Mouse (Mus musculus) heart, embryonic 12.5 days (tissue): ENCODE measurements at regions not wholly inside any gene's neighbourhood (a gene's known extent, or its start where the extent isn't known, plus 50 kb on each side); places are given as distances from the start of the nearest gene placed in this dataset.

Experiments
- ATAC-seq: fragments of 200-750 bp; cut with Nextera tagmentation; 2 replicates; pipeline ENCODE4 v1.8.0; 2017; ENCODE audit warnings: moderate TSS enrichment, moderate library complexity; ENCODE audit not compliant: insufficient number of reproducible peaks, low FRiP score
- H3K27ac ChIP-seq: fragments of 300-500 bp; sonication (generic); 2 replicates; pipeline ENCODE4 v1.5.1; 2016; ENCODE audit warnings: mild to moderate bottlenecking, moderate library complexity; ENCODE audit not compliant: poor library complexity, severe bottlenecking
- H3K27me3 ChIP-seq: fragments of 300-500 bp; sonication (generic); replicated peaks from 2 replicates; pipeline ENCODE4 v1.6.1; 2016; ENCODE audit warnings: mild to moderate bottlenecking, moderate library complexity
- H3K36me3 ChIP-seq: fragments of 300-500 bp; sonication (generic); 2 replicates; pipeline ENCODE4 v1.6.1; 2016; ENCODE audit warnings: mild to moderate bottlenecking, moderate library complexity
- H3K4me1 ChIP-seq: fragments of 300-500 bp; sonication (generic); replicated peaks from 2 replicates; pipeline ENCODE4 v1.6.1; 2016; ENCODE audit warnings: mild to moderate bottlenecking
- H3K4me2 ChIP-seq: fragments of 300-500 bp; sonication (generic); 2 replicates; pipeline ENCODE4 v1.6.1; 2016; ENCODE audit warnings: mild to moderate bottlenecking, moderate library complexity
- H3K4me3 ChIP-seq: fragments of 300-500 bp; sonication (generic); 2 replicates; pipeline ENCODE4 v1.5.1; 2016; ENCODE audit warnings: mild to moderate bottlenecking
- H3K9ac ChIP-seq: fragments of 300-500 bp; sonication (generic); 2 replicates; pipeline ENCODE4 v1.6.1; 2016; ENCODE audit warnings: mild to moderate bottlenecking, moderate library complexity
- H3K9me3 ChIP-seq: fragments of 300-500 bp; sonication (generic); replicated peaks from 2 replicates; pipeline ENCODE4 v1.6.1; 2016; ENCODE audit warnings: mild to moderate bottlenecking, moderate library complexity
- WGBS: fragments of 180-500 bp; shearing (Covaris S2); methylation state at CpG from one replicate; pipeline ENCODE4 v1.1.7; 2016; 5-methylcytosine and 5-hydroxymethylcytosine counted together

GRCm38 (mm10) chr2:95232135-95232772 is 794.3 kb upstream of the Api5 start:
- peak overlapping the region; percentile 67 for H3K4me2 ChIP-seq
- 6% methylated on average over 15 of the region's 15 CpGs for WGBS
- no peaks in the 10 kb centered on the region for H3K27me3 ChIP-seq
- H3K27ac ChIP-seq = no peak overlapping the region
- H3K4me3 ChIP-seq = peak overlapping the region; percentile 19
- no peaks in the 10 kb centered on the region for H3K36me3 ChIP-seq
- 0 out of 2 replicates have a peak, but pooled peaks cover 7% of the 10 kb centered on the region for H3K4me1 ChIP-seq
- ATAC-seq = peak; percentile 39; the same call in 1 of the 2 replicates
- no peaks in the 10 kb centered on the region for H3K9me3 ChIP-seq
- H3K9ac ChIP-seq = peak overlapping the region; percentile 66

GRCm38 (mm10) chr2:95231739-95232134 is 793.8 kb upstream of the Api5 start:
- H3K27ac ChIP-seq = no peak overlapping the region
- peak overlapping the region; percentile 67; the same call in 1 of the 2 replicates for H3K4me2 ChIP-seq
- 28% methylated on average over 9 of the region's 9 CpGs for WGBS
- 0 out of 2 replicates have a peak, but pooled peaks cover 7% of the 10 kb centered on the region for H3K4me1 ChIP-seq
- no peak for ATAC-seq
- H3K9ac ChIP-seq = no peak overlapping the region
- no peak overlapping the region for H3K4me3 ChIP-seq
- no peaks in the 10 kb centered on the region for H3K9me3 ChIP-seq
- no peaks in the 10 kb centered on the region for H3K27me3 ChIP-seq
- no peaks in the 10 kb centered on the region for H3K36me3 ChIP-seq

GRCm38 (mm10) chr2:95229386-95229785 is 791.5 kb upstream of the Api5 start:
- Histone ChIP-seq H3K4me1 (0 out of 2 replicates have a peak, but pooled peaks cover 7% of the 10 kb centered on the region), H3K36me3 (no peaks in the 10 kb centered on the region), H3K4me2 (no peak overlapping the region), H3K4me3 (no peak overlapping the region), H3K27me3 (no peaks in the 10 kb centered on the region), H3K9ac (no peak overlapping the region), H3K27ac (no peak overlapping the region), H3K9me3 (no peaks in the 10 kb centered on the region)
- WGBS = 56% methylated on average over 2 of the region's 2 CpGs
- ATAC-seq = no peak

- no peak overlapping the region for H3K27ac ChIP-seq
- no peak overlapping the region for H3K9ac ChIP-seq
- no peaks in the 10 kb centered on the region for H3K4me1 ChIP-seq
- H3K27me3 ChIP-seq = no peaks in the 10 kb centered on the region
- H3K4me3 ChIP-seq = no peak overlapping the region
- no peaks in the 10 kb centered on the region for H3K9me3 ChIP-seq
- no peaks in the 10 kb centered on the region for H3K36me3 ChIP-seq
- 53% methylated on average over 4 of the region's 4 CpGs for WGBS
- no peak overlapping the region for H3K4me2 ChIP-seq
- no peak for ATAC-seq
Measured at GRCm38 (mm10) chr2:95210216-95210941, 772.4 kb upstream of the Api5 start.
